Mouse (Mus musculus) embryonic facial prominence, embryonic 14.5 days (tissue): Measurements from ENCODE around the gene Mcm7. TPM values are rescaled to one million over a fixed set of nuclear protein-coding genes. Genes with fewer than 3 reads are reported as not detected.
A peak's percentile ranks its signal among the peaks of the same experiment; 100 is the strongest.

Source experiments
- ATAC-seq: fragments of 200-750 bp; cut with Nextera tagmentation; 2 replicates; pipeline ENCODE4 v1.8.0; 2017; ENCODE audit warnings: low read depth, moderate number of reproducible peaks, moderate TSS enrichment
- DNase-seq: peaks from one replicate; pipeline ENCODE4 v3.0.0-alpha.2; 2015; ENCODE audit warnings: low spot score
- H3K27ac ChIP-seq: fragments of 300-500 bp; sonication (generic); replicated peaks from 2 replicates; pipeline ENCODE4 v1.5.1; 2014; ENCODE audit warnings: low read depth, mild to moderate bottlenecking, low read length, moderate library complexity
- H3K27me3 ChIP-seq: fragments of 300-500 bp; sonication (generic); replicated peaks from 2 replicates; pipeline ENCODE4 v1.6.1; 2014; ENCODE audit warnings: low read length; ENCODE audit not compliant: control insufficient read depth, insufficient read depth
- H3K36me3 ChIP-seq: fragments of 300-500 bp; sonication (generic); 2 replicates; pipeline ENCODE4 v1.6.1; 2014; ENCODE audit warnings: low read length, mixed read lengths; ENCODE audit not compliant: control insufficient read depth, insufficient read depth
- H3K4me1 ChIP-seq: fragments of 300-500 bp; sonication (generic); 2 replicates; pipeline ENCODE4 v1.6.1; 2014; ENCODE audit warnings: antibody characterized with exemption, low read length; ENCODE audit not compliant: control insufficient read depth, insufficient read depth
- H3K4me2 ChIP-seq: fragments of 300-500 bp; sonication (generic); 2 replicates; pipeline ENCODE4 v1.6.1; 2014; ENCODE audit warnings: low read depth, mild to moderate bottlenecking, low read length, moderate library complexity, mixed read lengths
- H3K4me3 ChIP-seq: fragments of 300-500 bp; sonication (generic); 2 replicates; pipeline ENCODE4 v1.5.1; 2014; ENCODE audit warnings: low read depth, mild to moderate bottlenecking, low read length
- H3K9ac ChIP-seq: fragments of 300-500 bp; sonication (generic); 2 replicates; pipeline ENCODE4 v1.6.1; 2014; ENCODE audit warnings: low read depth, mild to moderate bottlenecking, low read length, moderate library complexity, mixed read lengths
- H3K9me3 ChIP-seq: fragments of 300-500 bp; sonication (generic); 2 replicates; pipeline ENCODE4 v1.6.1; 2016; ENCODE audit warnings: low read length; ENCODE audit not compliant: control insufficient read depth
- WGBS: fragments of 180-500 bp; shearing (Covaris S2); extraction: QIAGEN DNeasy Blood & Tissue Kit; methylation state at CpG from one replicate; pipeline ENCODE4 v1.1.7; 2014; 5-methylcytosine and 5-hydroxymethylcytosine counted together
- polyA plus RNA-seq: library from polyadenylated mRNA; unstranded; fragments of >200 nt; fragmentation: Nextera tagmentation; extraction: Ambion mirVana; gene quantifications from 2 replicates; pipeline ENCODE4 v1.2.1, GENCODE M21; 2014

Gene Mcm7
- polyA plus RNA-seq, 1 experiment from 2014 or later: 120 TPM

DNA sequence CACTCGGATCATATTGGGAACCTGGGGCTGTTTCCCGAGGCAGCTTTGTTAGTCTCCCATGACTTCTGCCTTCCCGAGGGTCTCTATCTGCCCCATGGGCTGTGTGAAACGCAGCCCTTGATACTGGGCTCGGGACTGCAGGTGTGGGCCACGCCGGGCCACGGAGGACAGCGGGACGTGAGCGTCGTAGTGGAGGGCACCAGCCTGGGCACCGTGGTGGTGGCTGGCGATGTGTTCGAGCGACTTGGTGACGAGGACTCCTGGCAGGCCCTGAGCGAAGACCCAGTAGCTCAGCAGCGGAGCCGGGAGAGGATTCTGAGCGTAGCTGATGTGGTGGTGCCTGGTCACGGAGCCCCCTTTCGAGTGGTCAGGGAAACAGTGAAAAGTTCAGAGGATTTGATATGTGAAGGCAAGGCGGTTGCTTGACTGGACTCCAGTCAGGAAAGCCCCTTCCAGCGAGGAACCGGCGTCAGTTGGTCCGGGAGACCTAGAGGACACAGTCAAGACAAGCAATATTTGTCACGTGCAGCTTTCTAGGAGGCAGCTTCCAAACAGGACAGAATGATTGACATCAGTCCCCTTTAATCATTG lies 22.6 kb upstream of the Mcm7 start:
- 1% methylated on average over 29 of the region's 29 CpGs for WGBS
- Histone ChIP-seq H3K9me3 (no peaks in the 10 kb centered on the region), H3K27ac (peak overlapping the region; percentile 90), H3K9ac (peak overlapping the region; percentile 87), H3K27me3 (no peaks in the 10 kb centered on the region), H3K4me1 (peaks cover 10% of the 10 kb centered on the region; the same call in 1 of the 2 replicates), H3K4me3 (peak overlapping the region; percentile 78), H3K4me2 (peak overlapping the region; percentile 97), H3K36me3 (peaks cover 30% of the 10 kb centered on the region)
- DNase-seq (peak; percentile 46), ATAC-seq (peak; percentile 68)

DNA sequence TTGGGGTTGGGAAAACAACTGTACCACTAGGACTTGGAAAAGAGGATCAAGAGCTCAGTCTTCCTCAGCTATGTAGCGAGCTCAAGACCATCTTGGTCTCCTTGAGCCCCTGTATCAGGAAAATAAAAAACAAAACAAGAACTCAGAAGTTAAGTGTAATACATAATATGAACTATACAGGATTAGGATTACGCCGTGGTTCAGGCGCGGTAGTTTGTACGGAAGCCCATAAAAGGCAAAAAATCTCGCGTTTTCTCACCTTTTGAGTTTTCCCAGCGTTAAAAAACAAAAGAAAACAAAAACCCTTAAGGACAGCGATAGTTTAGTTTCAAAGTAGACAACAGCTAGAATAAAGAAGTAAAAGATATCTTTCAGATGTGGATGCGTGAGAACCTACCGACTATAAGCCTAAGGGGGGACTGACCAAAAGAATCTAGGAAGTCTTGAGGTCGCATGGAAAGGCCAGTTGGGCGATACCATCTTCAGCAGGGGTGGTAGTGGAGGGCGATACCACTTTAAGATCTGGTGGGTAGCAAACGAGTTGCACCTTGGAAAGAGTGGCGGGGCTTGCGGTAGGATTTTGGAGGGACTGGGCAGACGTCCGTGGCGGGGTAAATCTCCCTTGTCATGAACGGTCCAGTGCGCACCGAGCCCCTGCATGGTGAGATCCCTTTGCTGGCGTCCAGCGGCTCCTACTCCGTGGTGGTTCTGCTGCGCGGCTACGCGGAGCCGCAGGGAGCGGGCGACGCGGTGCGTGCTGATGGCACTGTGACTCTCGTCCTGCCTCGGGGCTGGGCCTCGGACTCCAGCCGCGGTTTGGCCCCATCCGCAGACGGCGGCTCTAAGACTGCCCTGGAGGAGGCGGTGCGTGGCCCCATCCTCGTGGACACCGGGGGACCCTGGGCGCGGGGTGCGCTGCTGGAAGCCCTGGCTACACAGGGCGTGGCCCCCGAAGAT lies 21.8 kb upstream of the Mcm7 start, which contains the start of gene Mblac1:
TSS of gene Mblac1 (plus strand) at position 544 of the 957 bp plus-strand sequence.
- Histone ChIP-seq H3K9ac (peak within 1 kb of the TSS; percentile 87), H3K36me3 (peaks cover 35% of the 10 kb centered on the region)
- peak; percentile 81 for ATAC-seq

DNA sequence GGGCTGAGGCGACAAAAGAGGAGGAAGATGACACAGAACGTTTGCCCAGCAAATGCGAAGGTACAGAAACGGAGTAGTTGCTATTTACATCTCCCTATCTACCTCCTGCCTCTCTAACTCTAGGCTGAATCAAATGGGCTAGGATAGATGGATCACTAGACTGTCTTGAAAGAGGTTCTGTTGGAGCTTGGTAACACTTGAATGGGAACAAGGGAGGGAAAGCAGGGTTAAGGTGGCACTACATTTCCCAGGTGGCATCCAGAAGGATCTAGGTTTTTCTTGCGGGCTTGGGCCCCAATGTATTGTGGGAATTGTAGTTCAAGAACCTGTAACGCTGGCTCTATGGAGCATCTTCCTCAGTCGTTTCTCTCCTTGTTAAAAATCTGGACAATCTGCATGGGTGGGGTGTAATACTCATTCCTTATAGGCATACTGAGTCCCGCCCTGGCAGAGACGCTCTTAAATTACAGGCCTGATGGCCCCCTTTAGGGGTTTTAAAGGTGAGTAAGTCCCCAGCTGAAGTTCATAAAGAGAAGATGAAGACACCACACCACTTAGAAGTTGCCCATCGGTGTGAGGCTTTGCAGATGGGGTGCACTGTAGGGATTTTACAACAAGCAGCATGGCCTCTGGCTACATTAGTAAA lies 15.6 kb upstream of the Mcm7 start:
- H3K4me2 ChIP-seq: peak overlapping the region; percentile 85
- H3K27ac ChIP-seq: peak overlapping the region; percentile 78
- peaks cover 48% of the 10 kb centered on the region for H3K36me3 ChIP-seq
- 0% methylated on average over 10 of the region's 10 CpGs for WGBS
- ATAC-seq: peak; percentile 92
- H3K4me3 ChIP-seq: peak overlapping the region; percentile 87
- peak; percentile 95 for DNase-seq
- no peaks in the 10 kb centered on the region for H3K9me3 ChIP-seq
- peaks cover 5% of the 10 kb centered on the region; the same call in 1 of the 2 replicates for H3K4me1 ChIP-seq
- no peaks in the 10 kb centered on the region for H3K27me3 ChIP-seq
- H3K9ac ChIP-seq: peak overlapping the region; percentile 73

More for the DNA sequence above, 21.8 kb upstream of the Mcm7 start, which contains the start of gene Mblac1:
- DNase-seq: peak; percentile 88
- peaks cover 10% of the 10 kb centered on the region; the same call in 1 of the 2 replicates for H3K4me1 ChIP-seq
- peak within 1 kb of the TSS; percentile 97 for H3K4me2 ChIP-seq
- H3K27ac ChIP-seq: peak within 1 kb of the TSS; percentile 90
- peak within 1 kb of the TSS; percentile 78 for H3K4me3 ChIP-seq
- H3K27me3 ChIP-seq: no peaks in the 10 kb centered on the region
- no peaks in the 10 kb centered on the region for H3K9me3 ChIP-seq
- 8% methylated on average over 49 of the region's 54 CpGs for WGBS

DNA sequence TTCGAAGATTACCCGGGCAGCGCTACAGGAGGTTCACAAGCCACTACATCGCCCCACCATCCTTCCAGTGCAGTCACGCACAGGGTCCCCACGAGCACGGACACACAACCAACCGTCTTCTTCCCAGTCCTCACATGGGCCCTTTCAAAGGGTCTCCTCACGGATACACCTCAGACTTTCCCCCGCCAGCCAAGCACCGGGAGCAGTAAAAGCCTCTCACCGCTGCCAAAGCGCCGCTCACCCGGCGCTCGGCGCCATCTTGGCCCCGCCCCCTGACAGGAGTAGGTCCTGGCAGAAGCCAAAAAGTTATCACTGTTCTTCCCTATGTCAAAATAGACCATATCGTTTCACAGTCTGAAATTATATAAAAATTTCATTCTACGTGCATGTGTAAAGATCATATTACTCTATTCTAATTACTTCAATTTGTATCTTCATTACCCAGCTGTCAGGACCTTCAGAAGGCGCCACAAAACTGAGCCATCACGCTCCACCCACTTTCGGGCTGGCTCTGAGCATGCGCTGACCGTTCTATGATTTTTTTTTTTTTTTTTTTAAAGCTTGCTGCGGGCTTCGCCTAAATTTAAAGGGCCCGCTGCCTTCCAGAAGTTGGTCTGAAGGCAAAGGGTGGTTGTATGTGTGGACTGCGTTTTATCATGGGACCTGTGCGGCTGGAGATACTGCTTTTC lies 14.9 kb upstream of the Mcm7 start, which contains the start of the genes Taf6 and Cnpy4:
TSS of gene Taf6 (minus strand) at position 502 of the 689 bp plus-strand sequence.
TSS of gene Cnpy4 (plus strand) at position 536 of the 689 bp plus-strand sequence.
- under 1% methylated on average over 31 of the region's 31 CpGs for WGBS
- H3K4me1 ChIP-seq: peaks cover 5% of the 10 kb centered on the region; the same call in 1 of the 2 replicates
- peak within 1 kb of the TSS; percentile 73 for H3K9ac ChIP-seq
- ATAC-seq (peak; percentile 91), DNase-seq (peak; percentile 94)
- H3K36me3 ChIP-seq: peaks cover 48% of the 10 kb centered on the region
- H3K4me2 ChIP-seq: peak within 1 kb of the TSS; percentile 85
- H3K9me3 ChIP-seq: no peaks in the 10 kb centered on the region
- peak within 1 kb of the TSS; percentile 78 for H3K27ac ChIP-seq
- H3K4me3 ChIP-seq: peak within 1 kb of the TSS; percentile 87
- no peaks in the 10 kb centered on the region for H3K27me3 ChIP-seq

DNA sequence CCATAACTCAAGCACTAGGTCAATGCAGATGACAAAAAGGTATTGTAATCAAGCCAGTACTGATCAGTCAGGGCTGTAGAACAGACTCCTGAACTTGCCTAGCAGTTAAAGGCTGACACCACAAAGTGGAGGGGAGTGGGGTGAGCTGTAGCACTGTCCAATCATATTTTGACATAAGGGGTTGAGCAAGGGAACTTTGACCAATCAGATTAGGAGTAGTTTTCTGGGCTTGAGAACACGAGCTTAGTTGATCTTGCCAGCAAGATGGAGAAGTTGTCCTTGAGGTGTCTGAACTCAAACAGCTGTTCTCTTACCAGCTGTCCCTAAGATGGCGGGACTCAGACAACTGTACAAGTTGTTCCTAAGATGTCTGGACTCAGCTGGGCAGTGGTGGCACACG lies 995 bp upstream of the Mcm7 start:
- Histone ChIP-seq H3K36me3 (peaks cover 63% of the 10 kb centered on the region), H3K27me3 (no peaks in the 10 kb centered on the region), H3K9ac (no peak overlapping the region), H3K9me3 (no peaks in the 10 kb centered on the region), H3K4me1 (peaks cover 15% of the 10 kb centered on the region), H3K27ac (no peak overlapping the region), H3K4me2 (peak overlapping the region; percentile 86), H3K4me3 (peak overlapping the region; percentile 72; the same call in 1 of the 2 replicates)
- 76% methylated on average over 3 of the region's 3 CpGs for WGBS
- peak; percentile 25 for DNase-seq
- ATAC-seq: no peak

DNA sequence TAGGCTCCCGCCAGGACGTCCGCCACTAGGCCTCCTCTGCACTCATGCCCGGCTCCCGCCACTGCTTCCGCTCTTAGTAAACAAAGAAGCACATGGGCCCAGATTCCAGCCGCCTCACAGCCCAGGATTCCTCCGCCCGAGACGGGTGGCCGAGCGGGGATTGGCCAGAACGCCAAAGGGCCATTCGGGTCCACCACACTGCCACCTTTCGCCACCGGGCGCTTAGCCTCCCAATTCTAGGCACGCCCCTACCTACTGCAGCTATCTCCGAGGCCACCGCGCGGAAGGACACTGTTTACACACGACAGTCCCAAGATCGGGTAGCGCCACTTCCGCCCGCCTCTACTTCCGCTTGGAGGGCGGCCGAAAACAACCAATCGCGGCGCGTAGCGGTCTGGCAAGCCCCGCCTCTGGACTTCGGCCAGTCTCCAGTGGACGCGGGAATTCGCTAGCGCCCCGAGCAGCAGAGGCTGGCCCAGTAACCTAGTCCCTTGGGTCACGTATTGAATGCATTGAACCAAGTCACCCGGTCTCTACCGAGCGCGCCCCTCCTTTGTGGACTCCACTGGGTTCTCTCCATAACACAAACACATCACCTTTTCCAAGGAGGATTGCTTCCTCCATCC lies 1.2 kb downstream of the Mcm7 start:
- DNase-seq (peak; percentile 98), ATAC-seq (peak; percentile 83)
- Histone ChIP-seq H3K4me2 (peak overlapping the region; percentile 86), H3K4me1 (peaks cover 15% of the 10 kb centered on the region), H3K27me3 (no peaks in the 10 kb centered on the region), H3K27ac (peak overlapping the region; percentile 93), H3K9ac (peak overlapping the region; percentile 84), H3K4me3 (peak overlapping the region; percentile 72), H3K9me3 (no peaks in the 10 kb centered on the region), H3K36me3 (peaks cover 64% of the 10 kb centered on the region)
- WGBS: under 1% methylated on average over 35 of the region's 47 CpGs

DNA sequence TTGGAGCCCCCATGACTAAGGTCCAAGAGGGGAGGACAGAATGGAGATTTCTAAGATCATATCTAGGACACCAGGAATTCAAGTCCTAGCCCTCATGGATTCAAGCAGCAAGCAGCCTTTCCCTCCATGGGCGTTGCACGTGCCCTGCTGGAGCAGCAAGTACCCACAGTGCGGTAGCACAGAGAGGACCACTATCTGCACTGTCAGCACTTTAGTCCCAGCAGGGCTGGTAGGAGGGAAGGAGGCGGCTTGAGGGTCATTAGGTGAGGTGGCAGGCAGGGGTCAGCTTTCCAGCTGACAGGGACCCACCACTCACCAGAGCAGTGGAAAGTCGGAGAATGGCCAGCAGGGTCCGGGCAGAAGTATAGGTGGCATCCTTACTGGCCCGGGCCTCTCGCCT lies 6.6 kb downstream of the Mcm7 start:
- WGBS: 80% methylated on average over 8 of the region's 8 CpGs
- DNase-seq (no peak), ATAC-seq (no peak)
- no peak overlapping the region for H3K4me2 ChIP-seq
- no peak overlapping the region for H3K27ac ChIP-seq
- no peaks in the 10 kb centered on the region for H3K27me3 ChIP-seq
- H3K9me3 ChIP-seq: no peaks in the 10 kb centered on the region
- no peak overlapping the region for H3K9ac ChIP-seq
- H3K4me1 ChIP-seq: peaks cover 16% of the 10 kb centered on the region
- no peak overlapping the region for H3K4me3 ChIP-seq
- peaks cover 74% of the 10 kb centered on the region for H3K36me3 ChIP-seq
